Mouse (Mus musculus) megakaryocyte, embryonic 14.5 days (primary cell): Measurements from ENCODE around the gene Aqr. TPM values are rescaled to one million over a fixed set of nuclear protein-coding genes. Genes with fewer than 3 reads are reported as not detected.

Source experiments
- H3K27me3 ChIP-seq: replicated peaks from 2 replicates; pipeline ENCODE3; 2012; ENCODE audit warnings: inconsistent platforms
- H3K36me3 ChIP-seq: replicated peaks from 2 replicates; pipeline ENCODE3; 2012; ENCODE audit warnings: low read length, inconsistent platforms, mixed read lengths
- H3K4me1 ChIP-seq: 2 replicates; pipeline ENCODE4 v1.6.1; 2012; ENCODE audit warnings: inconsistent platforms
- H3K4me3 ChIP-seq: replicated peaks from 2 replicates; pipeline ENCODE3; 2012; ENCODE audit warnings: moderate library complexity, mild to moderate bottlenecking, inconsistent platforms
- H3K9me3 ChIP-seq: 2 replicates; pipeline ENCODE4 v1.6.1; 2012; ENCODE audit warnings: inconsistent platforms
- FLI1 ChIP-seq: IDR thresholded peaks from 2 replicates; pipeline ENCODE4 v1.6.1; 2012; ENCODE audit warnings: low read length, inconsistent platforms, mixed read lengths
- GATA1 ChIP-seq: IDR thresholded peaks from 3 replicates; pipeline ENCODE4 v1.6.1; 2012; ENCODE audit warnings: mixed read lengths, low read length, inconsistent platforms, borderline replicate concordance
- polyA plus RNA-seq: library from polyadenylated mRNA; stranded (reverse); fragments of >175 nt; gene quantifications from 2 replicates; pipeline ENCODE4 v1.2.3, GENCODE M21; 2012; ENCODE audit warnings: low replicate concordance; ENCODE audit not compliant: insufficient read depth

Aqr gene
- polyA plus RNA-seq, 1 experiment: 2.8 TPM

GRCm38 (mm10) chr2:114143842-114144241 lies 43.0 kb downstream of the Aqr start:
- Histone ChIP-seq H3K4me1 (no peaks in the 10 kb centered on the region), H3K36me3 (peaks cover 96% of the 10 kb centered on the region), H3K9me3 (no peaks in the 10 kb centered on the region), H3K27me3 (no peaks in the 10 kb centered on the region), H3K4me3 (no peak overlapping the region)
- TF ChIP-seq GATA1 (no peak), FLI1 (no peak)

- H3K9me3 ChIP-seq: no peaks in the 10 kb centered on the region
- no peaks in the 10 kb centered on the region for H3K27me3 ChIP-seq
- TF ChIP-seq FLI1 (no peak), GATA1 (no peak)
- peaks cover 94% of the 10 kb centered on the region for H3K36me3 ChIP-seq
- no peak overlapping the region for H3K4me3 ChIP-seq
- H3K4me1 ChIP-seq: peaks cover 34% of the 10 kb centered on the region
Measured at GRCm38 (mm10) chr2:114136755-114137154, 50.1 kb downstream of the Aqr start.

- Histone ChIP-seq H3K4me1 (peaks cover 34% of the 10 kb centered on the region), H3K4me3 (no peak overlapping the region), H3K36me3 (peaks cover 94% of the 10 kb centered on the region), H3K27me3 (no peaks in the 10 kb centered on the region), H3K9me3 (no peaks in the 10 kb centered on the region)
- no peak for TF ChIP-seq FLI1
- no peak for TF ChIP-seq GATA1
Measured at GRCm38 (mm10) chr2:114135777-114136176, 51.0 kb downstream of the Aqr start.

- Histone ChIP-seq H3K4me3 (no peak overlapping the region), H3K27me3 (no peaks in the 10 kb centered on the region)
Measured at GRCm38 (mm10) chr2:114133355-114133754, 53.5 kb downstream of the Aqr start.

GRCm38 (mm10) chr2:114130657-114131056 lies 56.2 kb downstream of the Aqr start:
- TF ChIP-seq GATA1 (no peak), FLI1 (no peak)
- Histone ChIP-seq H3K27me3 (no peaks in the 10 kb centered on the region), H3K36me3 (peaks cover 91% of the 10 kb centered on the region), H3K4me3 (no peak overlapping the region), H3K4me1 (peaks cover 25% of the 10 kb centered on the region), H3K9me3 (no peaks in the 10 kb centered on the region)

More at GRCm38 (mm10) chr2:114133355-114133754, 53.5 kb downstream of the Aqr start:
- Histone ChIP-seq H3K4me1 (peaks cover 34% of the 10 kb centered on the region), H3K9me3 (no peaks in the 10 kb centered on the region), H3K36me3 (peaks cover 92% of the 10 kb centered on the region)
- TF ChIP-seq GATA1: no peak
- TF ChIP-seq FLI1: no peak

GRCm38 (mm10) chr2:114123304-114123703 lies 63.5 kb downstream of the Aqr start:
- Histone ChIP-seq H3K27me3 (no peaks in the 10 kb centered on the region), H3K4me1 (peaks cover 4% of the 10 kb centered on the region; the same call in 1 of the 2 replicates), H3K4me3 (no peak overlapping the region), H3K9me3 (no peaks in the 10 kb centered on the region), H3K36me3 (peaks cover 82% of the 10 kb centered on the region)
- TF ChIP-seq FLI1 (no peak), GATA1 (no peak)

- TF ChIP-seq GATA1 (no peak), FLI1 (no peak)
- H3K36me3 ChIP-seq: peaks cover 82% of the 10 kb centered on the region
Measured at GRCm38 (mm10) chr2:114119451-114119850, 67.4 kb downstream of the Aqr start.

GRCm38 (mm10) chr2:114117665-114118064 lies 69.2 kb downstream of the Aqr start:
- no peaks in the 10 kb centered on the region for H3K27me3 ChIP-seq
- TF ChIP-seq GATA1: no peak
- TF ChIP-seq FLI1: no peak
- H3K9me3 ChIP-seq: no peaks in the 10 kb centered on the region
- peaks cover 4% of the 10 kb centered on the region; the same call in 1 of the 2 replicates for H3K4me1 ChIP-seq
- no peak overlapping the region for H3K4me3 ChIP-seq
- H3K36me3 ChIP-seq: peaks cover 85% of the 10 kb centered on the region

More at GRCm38 (mm10) chr2:114119451-114119850, 67.4 kb downstream of the Aqr start:
- Histone ChIP-seq H3K27me3 (no peaks in the 10 kb centered on the region), H3K9me3 (no peaks in the 10 kb centered on the region), H3K4me1 (peaks cover 4% of the 10 kb centered on the region; the same call in 1 of the 2 replicates), H3K4me3 (no peak overlapping the region)

- Histone ChIP-seq H3K4me1 (peaks cover 4% of the 10 kb centered on the region; the same call in 1 of the 2 replicates), H3K36me3 (peaks cover 87% of the 10 kb centered on the region), H3K4me3 (no peak overlapping the region), H3K9me3 (no peaks in the 10 kb centered on the region), H3K27me3 (no peaks in the 10 kb centered on the region)
- TF ChIP-seq FLI1 (no peak), GATA1 (no peak)
Measured at GRCm38 (mm10) chr2:114117235-114117634, 69.6 kb downstream of the Aqr start.

- TF ChIP-seq GATA1: no peak
- no peak for TF ChIP-seq FLI1
- H3K36me3 ChIP-seq: peaks cover 91% of the 10 kb centered on the region
Measured at GRCm38 (mm10) chr2:114115563-114115962, 71.3 kb downstream of the Aqr start.

More at GRCm38 (mm10) chr2:114115563-114115962, 71.3 kb downstream of the Aqr start:
- Histone ChIP-seq H3K27me3 (no peaks in the 10 kb centered on the region), H3K4me1 (peaks cover 4% of the 10 kb centered on the region; the same call in 1 of the 2 replicates), H3K9me3 (no peaks in the 10 kb centered on the region), H3K4me3 (no peak overlapping the region)
